Mouse (Mus musculus): Measurements from ENCODE around the gene Mast4. TPM values are rescaled to one million over a fixed set of nuclear protein-coding genes. Genes with fewer than 3 reads are reported as not detected.

Mast4 gene
- total and polyA plus RNA-seq, 3 experiments = 2.7 to 7.0 TPM; not detected in 1

DNA sequence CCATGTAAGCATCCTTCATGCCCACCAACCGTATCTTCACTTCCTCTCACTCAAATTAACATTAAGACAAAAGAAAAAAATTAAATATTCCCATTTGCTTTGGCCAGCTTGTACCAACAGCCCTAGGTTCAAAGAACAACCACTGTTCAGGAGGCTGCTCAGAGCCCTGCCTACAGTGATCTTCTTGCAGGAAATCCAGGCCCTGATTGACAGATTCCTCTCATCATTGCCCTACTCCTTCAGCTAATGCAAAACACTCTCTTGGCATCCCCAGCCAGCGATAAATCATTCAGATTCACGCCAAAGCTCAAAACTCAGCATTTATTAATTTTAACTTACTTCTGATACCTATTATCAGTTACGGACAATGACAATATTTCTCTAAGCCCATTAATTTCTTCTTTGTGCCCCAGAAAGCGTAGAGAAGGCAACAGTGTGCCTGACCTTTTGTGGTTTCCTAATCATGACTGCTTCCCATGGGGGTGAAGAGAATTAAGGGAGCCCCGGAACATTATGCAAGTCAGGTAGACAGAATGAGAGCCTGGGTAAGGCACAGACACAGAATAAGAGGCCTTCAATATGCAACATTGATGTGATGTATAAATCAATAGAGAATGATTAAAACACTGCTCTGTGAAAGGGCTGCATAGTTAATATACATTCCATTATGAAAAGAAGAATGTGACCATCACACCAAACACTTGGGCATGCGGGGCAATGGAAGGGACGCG is 135.9 kb downstream of the Mast4 start:
- Histone ChIP-seq H3K4me3 (ENCODE audit: control insufficient read depth in 1 of 2, insufficient read depth in 1 of 2, low read depth in 2 of 2, low read length in 2 of 2) (no peak overlapping the region), H3K9ac (ENCODE audit: control insufficient read depth, low read depth, low read length, poor library complexity, severe bottlenecking) (no peak overlapping the region), H3K27ac (ENCODE audit: control insufficient read depth, low read depth, low read length) (no peak overlapping the region), H3K4me1 (ENCODE audit: control insufficient read depth in 1 of 2, insufficient read depth in 2 of 2, low read length in 2 of 2) (no peaks in the 10 kb centered on the region), H3K79me2 (ENCODE audit: control insufficient read depth, insufficient read depth, low read length, poor library complexity) (no peaks in the 10 kb centered on the region), H3K27me3 (ENCODE audit: control insufficient read depth in 1 of 2, insufficient read depth in 2 of 2, low read length in 2 of 2) (no peaks in the 10 kb centered on the region), H3K9me3 (replicated peaks; ENCODE audit: insufficient read depth, low read length) (no peaks in the 10 kb centered on the region), H3K36me3 (ENCODE audit: control insufficient read depth in 1 of 2, insufficient read depth in 2 of 2, low read length in 2 of 2) (no peaks in the 10 kb centered on the region)
- DNase-seq (ENCODE audit: low read depth, low spot score) = no peak
- TF ChIP-seq POLR2A (IDR thresholded peaks at IDR 0.05; ENCODE audit: control insufficient read depth in 1 of 2, insufficient read depth in 1 of 2, low read depth in 1 of 2, low read length in 2 of 2, poor library complexity in 1 of 2) (no peak), CHD1 (IDR thresholded peaks at IDR 0.05; ENCODE audit: low read depth, low read length) (no peak), KAT2A (conservative IDR thresholded peaks at IDR 0.05; ENCODE audit: low read depth, low read length) (no peak), CTCF (IDR thresholded peaks at IDR 0.05 in 2 of 3, conservative IDR thresholded peaks at IDR 0.05 in 1 of 3; ENCODE audit: control insufficient read depth in 1 of 3, insufficient read depth in 1 of 3, low read depth in 2 of 3, low read length in 3 of 3, poor library complexity in 1 of 3, severe bottlenecking in 1 of 3) (no peak), HCFC1 (IDR thresholded peaks at IDR 0.05; ENCODE audit: low read depth, low read length) (no peak), NELFE (IDR thresholded peaks at IDR 0.05; ENCODE audit: low read depth, low read length) (no peak), MYB (IDR thresholded peaks at IDR 0.05; ENCODE audit: low read depth, low read length) (no peak), MYC (IDR thresholded peaks at IDR 0.05; ENCODE audit: low read depth, low read length) (no peak), E2F4 (IDR thresholded peaks at IDR 0.05; ENCODE audit: borderline replicate concordance, low read depth, low read length) (no peak), MXI1 (IDR thresholded peaks at IDR 0.05; ENCODE audit: low read depth, low read length) (no peak), POLR2AphosphoS5 (IDR thresholded peaks at IDR 0.05; ENCODE audit: borderline replicate concordance, low read depth, low read length) (no peak), TBP (IDR thresholded peaks at IDR 0.05; ENCODE audit: low read depth, low read length) (no peak), EP300 (IDR thresholded peaks at IDR 0.05; ENCODE audit: low read depth in 1 of 2, low read length in 2 of 2) (no peak), MEF2A (IDR thresholded peaks at IDR 0.05; ENCODE audit: extremely low read depth, insufficient replicate concordance, low read depth, low read length, poor library complexity, severe bottlenecking) (no peak), ZKSCAN1 (IDR thresholded peaks at IDR 0.05; ENCODE audit: low read depth, low read length) (no peak), ELF1 (IDR thresholded peaks at IDR 0.05; ENCODE audit: low read depth, low read length) (no peak), NRF1 (IDR thresholded peaks at IDR 0.05; ENCODE audit: insufficient read depth, low read depth, low read length, poor library complexity, severe bottlenecking) (no peak), SIN3A (IDR thresholded peaks at IDR 0.05; ENCODE audit: low read length) (no peak)

GRCm38 (mm10) chr13:103196307-103196706 is 138.0 kb downstream of the Mast4 start:
- TF ChIP-seq MAFK (IDR thresholded peaks at IDR 0.05; ENCODE audit: borderline replicate concordance, low read depth, low read length) = no peak
- TF ChIP-seq EP300 (IDR thresholded peaks at IDR 0.05; ENCODE audit: low read depth in 1 of 2, low read length in 2 of 2) = no peak
- TF ChIP-seq POLR2A (IDR thresholded peaks at IDR 0.05; ENCODE audit: control insufficient read depth in 1 of 2, insufficient read depth in 1 of 2, low read depth in 1 of 2, low read length in 2 of 2, poor library complexity in 1 of 2) = no peak
- TF ChIP-seq ELF1 (IDR thresholded peaks at IDR 0.05; ENCODE audit: low read depth, low read length) = no peak
- TF ChIP-seq CTCF (IDR thresholded peaks at IDR 0.05 in 2 of 3, conservative IDR thresholded peaks at IDR 0.05 in 1 of 3; ENCODE audit: control insufficient read depth in 1 of 3, insufficient read depth in 1 of 3, low read depth in 2 of 3, low read length in 3 of 3, poor library complexity in 1 of 3, severe bottlenecking in 1 of 3) = no peak
- TF ChIP-seq MYB (IDR thresholded peaks at IDR 0.05; ENCODE audit: low read depth, low read length) = no peak
- TF ChIP-seq RAD21 (IDR thresholded peaks at IDR 0.05; ENCODE audit: low read depth, low read length) = no peak
- TF ChIP-seq ZKSCAN1 (IDR thresholded peaks at IDR 0.05; ENCODE audit: low read depth, low read length) = no peak
- no peak for TF ChIP-seq E2F4 (IDR thresholded peaks at IDR 0.05; ENCODE audit: borderline replicate concordance, low read depth, low read length)
- TF ChIP-seq GABPA (IDR thresholded peaks at IDR 0.05; ENCODE audit: low read depth, low read length) = no peak
- no peak for TF ChIP-seq ZNF384 (IDR thresholded peaks at IDR 0.05; ENCODE audit: low read depth, low read length)
- no peak for TF ChIP-seq MYC (IDR thresholded peaks at IDR 0.05; ENCODE audit: low read depth, low read length)
- no peak for TF ChIP-seq MAZ (IDR thresholded peaks at IDR 0.05; ENCODE audit: low read depth, low read length)
- TF ChIP-seq ZC3H11A (IDR thresholded peaks at IDR 0.05; ENCODE audit: low read depth, low read length) = no peak
- no peak for TF ChIP-seq MXI1 (IDR thresholded peaks at IDR 0.05; ENCODE audit: low read depth, low read length)
- no peak for TF ChIP-seq HCFC1 (IDR thresholded peaks at IDR 0.05; ENCODE audit: low read depth, low read length)
- TF ChIP-seq BHLHE40 (IDR thresholded peaks at IDR 0.05; ENCODE audit: borderline replicate concordance, low read depth, low read length) = no peak
- TF ChIP-seq NRF1 (IDR thresholded peaks at IDR 0.05; ENCODE audit: insufficient read depth, low read depth, low read length, poor library complexity, severe bottlenecking) = no peak
- no peak for TF ChIP-seq KAT2A (conservative IDR thresholded peaks at IDR 0.05; ENCODE audit: low read depth, low read length)
- Histone ChIP-seq H3K9me3 (replicated peaks; ENCODE audit: insufficient read depth, low read length) (no peaks in the 10 kb centered on the region), H3K9ac (ENCODE audit: control insufficient read depth, low read depth, low read length, poor library complexity, severe bottlenecking) (no peak overlapping the region), H3K4me3 (ENCODE audit: control insufficient read depth in 1 of 2, insufficient read depth in 1 of 2, low read depth in 2 of 2, low read length in 2 of 2) (no peak overlapping the region), H3K79me2 (ENCODE audit: control insufficient read depth, insufficient read depth, low read length, poor library complexity) (no peaks in the 10 kb centered on the region), H3K27me3 (ENCODE audit: control insufficient read depth in 1 of 2, insufficient read depth in 2 of 2, low read length in 2 of 2) (peaks cover 0 to 2% of the 10 kb centered on the region in 2 experiments; a peak in 1 of 4 replicates), H3K27ac (ENCODE audit: control insufficient read depth, low read depth, low read length) (no peak overlapping the region), H3K4me1 (ENCODE audit: control insufficient read depth in 1 of 2, insufficient read depth in 2 of 2, low read length in 2 of 2) (no peaks in the 10 kb centered on the region), H3K36me3 (ENCODE audit: control insufficient read depth in 1 of 2, insufficient read depth in 2 of 2, low read length in 2 of 2) (no peaks in the 10 kb centered on the region)
- no peak for DNase-seq (ENCODE audit: low read depth, low spot score)

Measured in MEL (cell line).